ENCODE assay signal across 8 mouse cellular contexts in genomic region chr13:64161548-64161915, GRCm38 (mm10). TPM values are rescaled to one million over a fixed set of nuclear protein-coding genes. Genes with fewer than 3 reads are reported as not detected.
DNase-seq lines count a peak whose midpoint lies in the region; ATAC-seq lines count a peak whose summit lies in the region.

Gene Habp4 (plus strand): TSS chr13:64161824.

- H3K9me3 ChIP-seq in hindbrain, embryonic 16.5 days (ENCODE audit: control insufficient read depth, low read length) = peaks cover 4% of the 10 kb centered on the region

- H3K36me3 ChIP-seq in hindbrain, embryonic 16.5 days (ENCODE audit: control insufficient read depth, insufficient read depth, low read length) = no peaks in the 10 kb centered on the region
- H3K36me3 ChIP-seq in macrophage (ENCODE audit: inconsistent target) = no peaks in the 10 kb centered on the region

- H3K27ac ChIP-seq in hindbrain, embryonic 16.5 days (ENCODE audit: low read depth, low read length) = peak within 1 kb of the TSS; percentile 84
- no peak within 1 kb of the TSS for H3K27ac ChIP-seq in macrophage

- no peaks in the 10 kb centered on the region; the same call in 1 of the 2 replicates for H3K27me3 ChIP-seq in hindbrain, embryonic 16.5 days (replicated peaks; ENCODE audit: control insufficient read depth, insufficient read depth, low read length)

- peak within 1 kb of the TSS; percentile 83 for H3K4me3 ChIP-seq in hindbrain, embryonic 16.5 days (ENCODE audit: low read length)
- peak within 1 kb of the TSS; percentile 47 for H3K4me3 ChIP-seq in macrophage (ENCODE audit: inconsistent target)

- 0% methylated on average over 14 of the region's 31 CpGs for WGBS in hindbrain, embryonic 16.5 days
- under 1% methylated on average over 29 of the region's 31 CpGs for WGBS in macrophage (ENCODE audit: missing documents)

- peak within 1 kb of the TSS; percentile 97 for H3K4me2 ChIP-seq in hindbrain, embryonic 16.5 days (ENCODE audit: low read length)

- H3K4me1 ChIP-seq in hindbrain, embryonic 16.5 days (ENCODE audit: control insufficient read depth, insufficient read depth, low read depth, low read length) = peaks cover 11% of the 10 kb centered on the region

- ATAC-seq in hindbrain, embryonic 16.5 days = peak; percentile 98

- H3K9ac ChIP-seq in hindbrain, embryonic 16.5 days (ENCODE audit: low read depth, low read length) = peak within 1 kb of the TSS; percentile 82

- peaks cover 10% of the 10 kb centered on the region; the same call in 1 of the 2 replicates for H3K79me2 ChIP-seq in macrophage (ENCODE audit: inconsistent target)

- DNase-seq in WW6 (ENCODE audit: low read depth, low spot score) = peak; percentile 95
- peak; percentile 95 for DNase-seq in cerebellum, postnatal 4 days (ENCODE audit: low spot score in 2 of 2)
- peak; percentile 99 for DNase-seq in gastrocnemius, adult 18-20 months (ENCODE audit: low spot score)
- DNase-seq in left cerebral cortex, adult 18-20 months (ENCODE audit: low spot score in 2 of 2) = peak; percentile 98 to 99
- peak; percentile 99 for DNase-seq in right cerebral cortex, adult 18-20 months
- DNase-seq in urinary bladder, postnatal 10 days (ENCODE audit: low spot score) = peak; percentile 92

RNA-seq across cellular contexts. Expression of gene Habp4, which starts in this region (rescaled TPM):
- total RNA-seq in gastrocnemius, adult 18-20 months (2021) = 10 to 100 TPM; 25.1 to 28.4 TPM
- polyA plus RNA-seq in hindbrain, embryonic 16.5 days (2015; fragmentation: Nextera tagmentation; extraction: Ambion mirVana) = 52.8 and 53.4 TPM in 2 replicates
- total RNA-seq in left cerebral cortex, adult 18-20 months (2021) = 100 to 1,000 TPM; 216 to 221 TPM
- 10 to 100 TPM in 18 of 26 experiments, 1 to 10 TPM in 8; 1.9 to 22.9 (median 12.7) TPM for total RNA-seq in macrophage (2018; cell fraction: chromatin; rRNA removed)
- total RNA-seq in macrophage (2018; cell fraction: cytosol; rRNA removed) = 10 to 100 TPM in 21 of 26 experiments, 1 to 10 TPM in 5; 7.7 to 17.7 (median 12.1) TPM
- 10 to 100 TPM in 18 of 26 experiments, 1 to 10 TPM in 8; 3.4 to 27.7 (median 14.7) TPM for total RNA-seq in macrophage (2018; cell fraction: nucleus; rRNA removed)
- 11.3 to 21.1 TPM (median 14.9 TPM) in 3 replicates for polyA plus RNA-seq in macrophage (2018)

Comparison
In these comparisons a context has a peak if more than half of its experiments do, and no peak if none do; other contexts are left out.
1. RNA of gene Habp4 (total RNA-seq): 216 to 221 TPM in left cerebral cortex, adult 18-20 months; 25.1 to 28.4 TPM in gastrocnemius, adult 18-20 months; every median in the first group is over 4 times any median in the second.
2. Peak in every context shown above with its lines, with median percentiles within 50 percentile points of each other: DNase-seq.